Mouse (Mus musculus): ENCODE measurements around the gene Gm21828.
"Not testable (repeated sequence)": the region's sequence is repeated elsewhere in the genome, so short reads cannot be mapped to it uniquely, and the experiment has no call there.

Gm21828 gene

GRCm38 (mm10) chrY:13223828-13224227, at the start of gene Gm21828:
Gene Gm21828, minus strand, starts transcription at chrY:13223928.
- DNase-seq (ENCODE audit: low read depth, low spot score) = not testable (repeated sequence)

DNA sequence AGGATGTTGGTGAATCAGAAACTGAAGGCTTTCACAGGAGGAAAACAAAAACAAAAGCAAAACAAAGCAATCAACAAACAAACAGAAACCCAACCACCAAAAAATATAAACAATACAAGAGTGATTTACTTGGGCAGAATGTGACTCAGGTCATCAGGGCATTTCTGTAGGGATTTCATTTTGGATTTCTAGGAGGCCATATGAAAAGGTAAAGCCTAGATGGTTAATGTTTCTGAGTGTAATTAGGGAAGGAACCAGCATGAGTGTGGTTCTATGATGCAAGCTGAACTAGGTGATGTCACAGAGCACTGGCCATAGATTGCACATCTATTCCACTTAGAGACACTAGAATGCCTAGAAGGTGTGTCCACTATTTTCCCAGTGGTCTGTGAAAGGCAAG, 28.4 kb upstream of the Gm21828 start, which contains the start of the genes Gm21440 and Gm21454:
TSS of gene Gm21440 (plus strand) at position 301 of the 400 bp plus-strand sequence.
TSS of gene Gm21454 (plus strand) at position 352 of the 400 bp plus-strand sequence.
- not testable (repeated sequence) for DNase-seq (ENCODE audit: low read depth, low spot score)
